Mouse (Mus musculus) bone marrow macrophage, adult 2 months (primary cell): ENCODE data around the gene Milr1. TPM values are rescaled to one million over a fixed set of nuclear protein-coding genes. Genes with fewer than 3 reads are reported as not detected.
A peak's percentile ranks its signal among the peaks of the same experiment; 100 is the strongest.
"Not testable (repeated sequence)": the region's sequence is repeated elsewhere in the genome, so short reads cannot be mapped to it uniquely, and the experiment has no call there.

Source experiments
- H3K27ac ChIP-seq: 2 replicates; pipeline ENCODE4 v1.5.1; 2012; ENCODE audit warnings: low read depth, low read length; ENCODE audit not compliant: insufficient read depth
- H3K4me1 ChIP-seq: 2 replicates; pipeline ENCODE4 v1.6.1; 2012; ENCODE audit warnings: low read length; ENCODE audit not compliant: control insufficient read depth, insufficient read depth
- H3K4me3 ChIP-seq: 2 replicates; pipeline ENCODE4 v1.5.1; 2012; ENCODE audit warnings: mild to moderate bottlenecking, low read length, moderate library complexity; ENCODE audit not compliant: insufficient read depth
- CTCF ChIP-seq: IDR thresholded peaks from 2 replicates; pipeline ENCODE4 v1.5.1; 2012; ENCODE audit warnings: low read depth, mild to moderate bottlenecking, low read length, moderate library complexity
- POLR2A ChIP-seq: IDR thresholded peaks from 2 replicates; pipeline ENCODE4 v1.6.1; 2012; ENCODE audit warnings: mild to moderate bottlenecking, low read depth, low read length, borderline replicate concordance
- polyA plus RNA-seq: library from polyadenylated mRNA; stranded (reverse); fragments of >200 nt; gene quantifications from 2 replicates; pipeline ENCODE4 v1.2.4, GENCODE M21; 2012; ENCODE audit not compliant: missing spikeins, insufficient read depth, insufficient read length

Gene Milr1
- polyA plus RNA-seq, 1 experiment: 222 TPM

GRCm38 (mm10) chr11:106802069-106802627, 51.1 kb downstream of the Milr1 start:
- H3K4me3 ChIP-seq: no peak overlapping the region
- no peak overlapping the region for H3K27ac ChIP-seq
- TF ChIP-seq CTCF: no peak
- TF ChIP-seq POLR2A: no peak
- H3K4me1 ChIP-seq: peaks cover 9% of the 10 kb centered on the region

- not testable (repeated sequence) for H3K27ac ChIP-seq, H3K4me1 ChIP-seq, H3K4me3 ChIP-seq
Observed at GRCm38 (mm10) chr11:106807442-106807841, 56.4 kb downstream of the Milr1 start.

DNA sequence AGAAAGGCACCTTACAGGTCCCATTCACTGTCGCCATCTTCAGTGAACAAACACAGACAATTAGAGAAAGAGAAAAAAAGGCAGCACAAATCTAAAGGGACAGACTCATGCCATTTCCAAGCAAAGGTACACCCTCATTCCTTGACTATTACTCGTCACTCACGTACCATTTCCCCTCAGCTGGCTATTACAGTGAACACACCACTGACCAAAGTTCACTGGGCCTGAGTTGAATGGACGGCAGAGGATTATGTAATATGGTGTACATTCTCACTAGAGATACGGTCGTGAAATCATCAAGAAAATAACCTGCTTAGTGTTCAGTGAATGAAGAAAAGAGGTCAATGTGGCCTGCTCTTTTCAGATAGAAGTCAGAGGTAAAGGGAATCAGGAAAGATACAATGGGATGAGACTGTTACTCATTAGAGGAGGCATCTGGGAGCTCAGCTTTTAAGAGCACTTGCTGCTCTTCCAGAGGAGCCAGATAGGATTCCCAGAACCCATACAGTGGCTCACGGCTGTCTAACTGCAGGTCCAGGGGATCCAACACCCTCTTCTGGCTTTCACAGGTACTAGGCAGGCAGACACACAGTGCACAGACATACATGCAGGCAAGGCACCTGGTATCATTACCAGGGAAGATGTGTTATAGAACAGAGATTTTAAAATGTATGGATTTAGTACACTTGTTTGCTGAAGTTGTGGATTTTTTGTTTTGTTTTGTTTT, 61.5 kb downstream of the Milr1 start:
- Histone ChIP-seq H3K4me1 (peaks cover 12% of the 10 kb centered on the region), H3K4me3 (no peak overlapping the region), H3K27ac (no peak overlapping the region)
- TF ChIP-seq POLR2A (no peak), CTCF (no peak)

DNA sequence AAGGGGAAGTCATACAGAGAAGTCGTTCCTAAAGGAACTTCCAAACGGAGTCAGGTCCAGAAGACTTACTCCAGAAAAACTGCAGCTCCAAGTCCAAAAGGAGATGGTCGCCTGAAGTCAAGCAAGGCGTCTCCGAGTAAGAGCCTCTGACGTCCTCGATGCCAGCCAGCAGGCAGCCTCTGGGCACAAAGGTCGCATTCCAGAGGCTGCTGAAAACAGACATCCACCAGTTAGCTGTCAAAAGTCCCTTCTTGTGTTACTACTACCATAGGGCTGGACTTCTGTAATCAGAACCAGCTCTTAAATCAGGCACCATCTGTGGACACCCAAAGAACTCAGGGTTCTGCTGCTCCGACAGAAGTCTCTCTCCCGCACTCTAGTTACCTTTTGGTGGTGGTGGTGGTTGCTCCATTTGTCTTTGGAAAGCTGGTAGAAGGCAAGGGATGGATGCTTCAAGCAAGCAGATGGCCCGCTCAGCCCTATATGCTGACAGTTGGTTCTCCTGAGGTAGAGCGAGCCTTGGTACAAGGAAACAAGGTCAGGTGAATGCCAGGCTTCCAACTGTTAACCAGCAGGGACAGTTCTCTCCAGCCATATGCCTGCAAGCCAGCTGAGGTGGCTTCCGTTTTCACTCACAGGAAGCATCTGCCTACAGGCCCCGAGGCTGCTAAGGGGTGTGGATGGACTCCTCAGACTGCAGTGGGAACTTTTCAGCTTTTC, 63.7 kb downstream of the Milr1 start:
- Histone ChIP-seq H3K4me3 (no peak overlapping the region), H3K4me1 (peaks cover 31% of the 10 kb centered on the region), H3K27ac (peak overlapping the region; percentile 25)
- TF ChIP-seq CTCF (no peak), POLR2A (no peak)

- TF ChIP-seq POLR2A (no peak), CTCF (no peak)
- peaks cover 36% of the 10 kb centered on the region for H3K4me1 ChIP-seq
- H3K27ac ChIP-seq: peak overlapping the region; percentile 25
- H3K4me3 ChIP-seq: no peak overlapping the region
Observed at GRCm38 (mm10) chr11:106815331-106815730, 64.3 kb downstream of the Milr1 start.

- H3K27ac ChIP-seq: 0 out of 2 replicates have a peak overlapping the region, but pooled peaks have one; percentile 1
- H3K4me3 ChIP-seq: no peak overlapping the region
- TF ChIP-seq CTCF: no peak
- no peak for TF ChIP-seq POLR2A
- H3K4me1 ChIP-seq: peaks cover 40% of the 10 kb centered on the region
Observed at GRCm38 (mm10) chr11:106815761-106816160, 64.7 kb downstream of the Milr1 start.

- no peak overlapping the region for H3K27ac ChIP-seq
- no peak for TF ChIP-seq CTCF
- no peak for TF ChIP-seq POLR2A
- H3K4me1 ChIP-seq: peaks cover 44% of the 10 kb centered on the region
- no peak overlapping the region for H3K4me3 ChIP-seq
Observed at GRCm38 (mm10) chr11:106816316-106816715, 65.3 kb downstream of the Milr1 start.

GRCm38 (mm10) chr11:106817156-106817555, 66.1 kb downstream of the Milr1 start:
- TF ChIP-seq POLR2A (no peak), CTCF (no peak)
- no peak overlapping the region for H3K4me3 ChIP-seq
- H3K27ac ChIP-seq: no peak overlapping the region
- H3K4me1 ChIP-seq: peaks cover 48% of the 10 kb centered on the region

GRCm38 (mm10) chr11:106817808-106818207, 66.8 kb downstream of the Milr1 start:
- H3K27ac ChIP-seq: peak overlapping the region; percentile 86; the same call in 1 of the 2 replicates
- H3K4me1 ChIP-seq: peaks cover 53% of the 10 kb centered on the region
- no peak overlapping the region for H3K4me3 ChIP-seq
- TF ChIP-seq POLR2A (no peak), CTCF (no peak)

DNA sequence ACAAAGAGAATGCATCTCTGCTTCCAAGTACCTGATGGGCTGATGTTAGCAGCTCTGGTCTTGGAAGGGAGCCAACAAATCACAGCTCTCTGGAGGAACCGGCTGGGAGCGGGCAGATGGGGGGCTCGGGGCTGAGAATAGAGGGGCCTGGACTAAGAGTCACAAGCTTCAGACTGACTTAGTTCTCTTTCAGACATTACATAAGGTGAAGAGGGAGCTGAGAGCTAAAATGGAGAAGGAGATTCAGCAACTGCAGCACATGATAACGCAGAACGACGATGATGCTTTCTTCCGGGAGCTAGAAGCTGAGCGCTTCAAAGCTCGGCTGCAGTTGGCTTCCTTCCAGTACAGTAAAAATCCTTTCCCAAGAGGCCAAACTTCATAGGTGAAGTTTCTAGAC, 67.3 kb downstream of the Milr1 start:
- Histone ChIP-seq H3K27ac (peak overlapping the region; percentile 86), H3K4me3 (no peak overlapping the region), H3K4me1 (peaks cover 59% of the 10 kb centered on the region)
- TF ChIP-seq CTCF: no peak
- TF ChIP-seq POLR2A: no peak

Other genes with a start within 250 kb of the Milr1 start
- gene Tex2, start 137.8 kb upstream of the Milr1 start, polyA plus RNA-seq: 22.8 and 25.0 TPM in 2 replicates
- 4.8 and 5.1 TPM in 2 replicates for gene Pecam1, start 598 bp upstream of the Milr1 start, polyA plus RNA-seq
- 8.9 and 11.4 TPM in 2 replicates for gene Polg2, start 28.3 kb downstream of the Milr1 start, polyA plus RNA-seq
- 1,156 and 1,201 TPM in 2 replicates for gene Ddx5, start 38.0 kb downstream of the Milr1 start, polyA plus RNA-seq
- gene Cep95, start 38.0 kb downstream of the Milr1 start, polyA plus RNA-seq: 24.4 and 26.6 TPM in 2 replicates
- 18.6 and 21.3 TPM in 2 replicates for gene Smurf2, start 169.5 kb downstream of the Milr1 start, polyA plus RNA-seq
- gene Kpna2, start 248.3 kb downstream of the Milr1 start, polyA plus RNA-seq: 72.2 and 79.5 TPM in 2 replicates